Mouse (Mus musculus) midbrain, embryonic 11.5 days (tissue): ENCODE measurements around the gene Slc12a3. TPM values are rescaled to one million over a fixed set of nuclear protein-coding genes. Genes with fewer than 3 reads are reported as not detected.

ENCODE experiments used
- ATAC-seq: fragments of 200-750 bp; cut with Nextera tagmentation; 2 replicates; pipeline ENCODE4 v1.8.0; 2017; ENCODE audit warnings: moderate TSS enrichment, moderate library complexity; ENCODE audit not compliant: low FRiP score
- DNase-seq: peaks from one replicate; pipeline ENCODE4 v3.0.0; 2015; ENCODE audit warnings: low spot score; ENCODE audit errors: missing footprints
- H3K27ac ChIP-seq: fragments of 300-500 bp; sonication (generic); 2 replicates; pipeline ENCODE4 v1.5.1; 2014; ENCODE audit warnings: low read depth, low read length
- H3K27me3 ChIP-seq: fragments of 300-500 bp; sonication (generic); 2 replicates; pipeline ENCODE4 v1.6.1; 2014; ENCODE audit warnings: mild to moderate bottlenecking, low read length, moderate library complexity, mixed read lengths; ENCODE audit not compliant: control insufficient read depth, insufficient read depth
- H3K36me3 ChIP-seq: fragments of 300-500 bp; sonication (generic); 2 replicates; pipeline ENCODE4 v1.6.1; 2014; ENCODE audit warnings: mild to moderate bottlenecking, low read length, moderate library complexity, mixed read lengths; ENCODE audit not compliant: control insufficient read depth, insufficient read depth
- H3K4me1 ChIP-seq: fragments of 300-500 bp; sonication (generic); 2 replicates; pipeline ENCODE4 v1.6.1; 2014; ENCODE audit warnings: low read length; ENCODE audit not compliant: control insufficient read depth, insufficient read depth
- H3K4me2 ChIP-seq: fragments of 300-500 bp; sonication (generic); 2 replicates; pipeline ENCODE4 v1.6.1; 2014; ENCODE audit warnings: mild to moderate bottlenecking, moderate library complexity
- H3K4me3 ChIP-seq: fragments of 300-500 bp; sonication (generic); 2 replicates; pipeline ENCODE4 v1.5.1; 2014; ENCODE audit warnings: low read depth, low read length
- H3K9ac ChIP-seq: fragments of 300-500 bp; sonication (generic); 2 replicates; pipeline ENCODE4 v1.6.1; 2014; ENCODE audit warnings: low read length
- H3K9me3 ChIP-seq: fragments of 300-500 bp; sonication (generic); 2 replicates; pipeline ENCODE4 v1.6.1; 2016; ENCODE audit warnings: low read length; ENCODE audit not compliant: control insufficient read depth
- WGBS: fragments of 180-500 bp; shearing (Covaris S2); extraction: QIAGEN DNeasy Blood & Tissue Kit; methylation state at CpG from one replicate; pipeline ENCODE4 v1.1.7; 2014; 5-methylcytosine and 5-hydroxymethylcytosine counted together
- polyA plus RNA-seq: library from polyadenylated mRNA; unstranded; fragments of >200 nt; fragmentation: Nextera tagmentation; extraction: Ambion mirVana; gene quantifications from 2 replicates; pipeline ENCODE4 v1.2.1, GENCODE M21; 2014

Gene Slc12a3
- polyA plus RNA-seq, 1 experiment from 2014 or later = not detected

DNA sequence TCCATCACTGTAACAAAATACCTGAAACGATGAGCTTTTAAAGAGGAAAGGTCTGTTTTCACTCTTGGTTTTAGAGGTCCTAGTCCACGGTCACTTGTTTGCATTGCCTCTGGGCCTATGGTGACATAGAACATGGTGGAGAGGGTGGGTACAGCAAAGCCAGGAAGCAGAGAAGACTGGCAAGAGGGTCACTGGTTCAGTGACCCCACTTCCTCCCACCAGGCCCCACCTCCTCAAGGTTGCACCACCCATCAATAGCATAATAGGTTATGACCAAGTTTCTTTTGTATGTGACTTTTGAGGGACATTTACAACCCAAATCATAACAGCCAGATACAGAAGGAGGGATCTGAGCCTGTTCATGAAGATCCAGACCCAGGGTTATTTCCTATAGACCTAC lies 47.6 kb downstream of the Slc12a3 start:
- Histone ChIP-seq H3K27me3 (no peaks in the 10 kb centered on the region), H3K4me3 (no peak overlapping the region), H3K36me3 (no peaks in the 10 kb centered on the region), H3K27ac (no peak overlapping the region), H3K4me2 (no peak overlapping the region), H3K9me3 (no peaks in the 10 kb centered on the region), H3K4me1 (no peaks in the 10 kb centered on the region), H3K9ac (no peak overlapping the region)
- no peak for DNase-seq
- whole genome bisulfite sequencing = 98% methylated on average over 2 of the region's 2 CpGs
- no peak for ATAC-seq

DNA sequence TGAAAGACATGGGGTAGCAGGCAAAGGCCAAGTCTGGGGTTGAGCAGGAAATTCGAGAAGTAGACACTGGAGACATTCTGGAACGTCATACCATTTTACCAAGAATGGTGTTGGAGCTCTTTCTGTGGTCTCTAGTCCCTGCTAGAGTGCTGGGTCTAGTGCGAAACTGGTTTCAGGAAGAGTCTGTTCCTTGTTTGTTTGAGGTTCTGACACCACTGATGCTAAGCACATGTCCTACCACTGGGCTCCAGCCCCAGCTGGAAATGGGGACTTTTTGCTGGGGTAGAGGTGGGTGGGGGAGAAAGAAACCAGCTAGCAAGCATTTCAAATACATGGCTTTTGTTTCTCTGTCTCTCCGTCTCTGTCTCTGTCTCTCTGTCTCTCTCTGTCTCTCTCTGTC lies 48.0 kb downstream of the Slc12a3 start:
- no peak for DNase-seq
- Histone ChIP-seq H3K4me1 (no peaks in the 10 kb centered on the region), H3K9me3 (no peaks in the 10 kb centered on the region), H3K4me2 (no peak overlapping the region), H3K36me3 (no peaks in the 10 kb centered on the region), H3K9ac (no peak overlapping the region), H3K27ac (no peak overlapping the region), H3K4me3 (no peak overlapping the region), H3K27me3 (no peaks in the 10 kb centered on the region)
- WGBS = 85% methylated on average over 4 of the region's 4 CpGs
- no peak for ATAC-seq

DNA sequence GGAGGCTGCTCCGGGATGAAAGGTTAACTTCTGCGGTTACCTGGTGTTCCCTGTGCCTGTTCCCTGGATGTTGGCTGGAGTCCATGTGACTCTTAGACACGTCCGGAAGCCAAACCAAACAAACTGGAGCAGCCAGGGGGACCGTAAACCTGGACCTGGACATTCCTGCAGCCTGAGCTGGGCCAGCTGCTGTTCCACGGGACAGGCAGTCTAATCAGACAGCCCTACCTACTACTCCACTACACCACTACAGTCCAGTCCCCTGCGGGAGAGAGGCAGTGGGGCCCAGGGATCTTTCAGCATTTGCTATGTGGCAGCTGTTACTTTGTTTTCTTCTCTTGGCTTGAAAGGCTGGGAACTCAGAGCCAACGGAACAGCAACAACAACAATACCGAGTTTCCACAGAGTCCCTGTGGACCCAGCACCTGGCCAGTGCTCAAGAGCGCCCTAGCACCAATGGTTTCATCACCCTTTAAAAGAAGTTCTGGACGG lies 48.8 kb downstream of the Slc12a3 start:
- 79% methylated on average over 11 of the region's 11 CpGs for WGBS
- DNase-seq (no peak), ATAC-seq (no peak)
- Histone ChIP-seq H3K9ac (no peak overlapping the region), H3K4me1 (no peaks in the 10 kb centered on the region), H3K4me2 (no peak overlapping the region), H3K36me3 (no peaks in the 10 kb centered on the region), H3K27me3 (no peaks in the 10 kb centered on the region), H3K9me3 (no peaks in the 10 kb centered on the region), H3K4me3 (no peak overlapping the region), H3K27ac (no peak overlapping the region)

DNA sequence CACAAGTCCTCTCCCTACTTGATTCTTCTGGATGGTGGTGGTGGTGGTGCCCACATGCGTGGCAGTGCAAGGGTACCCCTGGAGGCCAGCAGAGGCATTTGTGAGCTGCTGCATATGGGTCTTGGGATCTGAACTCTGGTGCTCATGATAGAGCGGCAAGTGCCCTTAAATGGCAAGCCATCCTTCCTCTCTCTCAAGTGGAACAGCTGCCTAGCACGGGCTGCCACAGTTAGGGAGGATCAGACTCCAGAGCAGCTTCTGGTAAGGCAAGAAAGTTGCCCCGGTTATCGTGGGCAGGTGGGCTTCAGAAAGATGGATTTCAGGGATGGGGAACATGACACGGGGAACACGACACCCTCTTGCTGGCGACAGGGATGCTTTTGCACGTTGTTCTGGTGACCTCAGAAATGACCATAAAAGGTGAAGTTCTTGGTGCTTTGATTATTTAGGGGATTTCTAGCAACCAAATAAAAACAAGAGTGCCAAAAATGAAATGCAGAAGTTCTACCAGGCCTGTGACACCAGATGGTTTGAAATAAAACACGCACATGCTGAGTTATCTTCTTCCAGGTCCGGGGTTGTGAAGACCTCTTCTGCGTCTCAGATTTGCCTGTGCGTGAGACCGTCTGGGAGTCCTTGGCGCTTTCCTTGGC lies 49.9 kb downstream of the Slc12a3 start:
- no peak for ATAC-seq
- Histone ChIP-seq H3K9ac (no peak overlapping the region), H3K4me2 (no peak overlapping the region), H3K36me3 (no peaks in the 10 kb centered on the region), H3K27me3 (no peaks in the 10 kb centered on the region), H3K27ac (no peak overlapping the region), H3K4me3 (no peak overlapping the region), H3K9me3 (no peaks in the 10 kb centered on the region), H3K4me1 (no peaks in the 10 kb centered on the region)
- no peak for DNase-seq
- WGBS = 93% methylated on average over 15 of the region's 15 CpGs

DNA sequence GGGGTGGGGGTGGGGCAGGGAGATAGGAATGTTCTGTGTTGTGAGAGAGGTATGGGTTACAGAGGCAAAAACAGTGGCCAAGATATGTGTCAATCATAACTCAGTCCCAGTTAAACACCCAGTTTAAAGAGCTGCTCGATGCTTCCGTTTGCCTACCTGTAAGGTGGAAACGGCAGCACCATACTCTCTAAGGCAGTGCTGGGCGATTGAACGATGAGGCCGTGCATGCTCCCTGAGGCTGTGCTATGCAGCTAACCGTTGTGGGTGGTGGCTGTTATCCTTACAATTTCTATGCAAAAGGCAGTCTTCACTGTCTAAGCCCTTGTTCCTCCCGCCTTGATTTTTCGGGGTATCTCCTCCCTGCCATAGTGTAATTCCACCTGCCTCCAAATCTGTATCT lies 50.7 kb downstream of the Slc12a3 start:
- Histone ChIP-seq H3K27me3 (no peaks in the 10 kb centered on the region), H3K4me3 (no peak overlapping the region), H3K27ac (no peak overlapping the region), H3K4me1 (no peaks in the 10 kb centered on the region), H3K9ac (no peak overlapping the region), H3K9me3 (no peaks in the 10 kb centered on the region), H3K4me2 (no peak overlapping the region), H3K36me3 (no peaks in the 10 kb centered on the region)
- DNase-seq (no peak), ATAC-seq (no peak)
- WGBS = 89% methylated on average over 9 of the region's 9 CpGs

DNA sequence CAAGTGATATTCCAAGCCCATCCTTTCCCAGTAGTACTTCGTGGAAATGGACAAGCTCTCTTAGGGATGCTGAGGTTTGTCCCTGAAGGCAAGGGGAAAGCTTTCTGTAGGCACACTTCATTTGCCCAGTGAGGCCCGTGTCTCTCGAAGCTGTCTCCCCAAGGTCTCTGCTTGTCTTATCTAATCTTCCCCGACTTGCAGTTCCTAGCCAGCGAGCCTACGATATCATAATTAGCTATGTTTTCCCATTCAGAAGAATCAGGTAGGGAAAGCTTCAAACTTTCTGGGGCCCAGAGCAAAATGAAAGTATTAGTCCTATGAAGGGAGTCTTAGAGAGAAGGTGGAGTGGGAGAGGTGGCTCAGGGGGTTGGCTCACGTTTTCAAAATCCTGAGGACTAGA lies 55.2 kb downstream of the Slc12a3 start:
- Histone ChIP-seq H3K4me3 (no peak overlapping the region), H3K9me3 (no peaks in the 10 kb centered on the region), H3K4me2 (no peak overlapping the region), H3K27me3 (no peaks in the 10 kb centered on the region), H3K27ac (no peak overlapping the region), H3K9ac (no peak overlapping the region), H3K36me3 (no peaks in the 10 kb centered on the region), H3K4me1 (peaks cover 6% of the 10 kb centered on the region)
- WGBS = 90% methylated on average over 7 of the region's 7 CpGs
- ATAC-seq (no peak), DNase-seq (no peak)

DNA sequence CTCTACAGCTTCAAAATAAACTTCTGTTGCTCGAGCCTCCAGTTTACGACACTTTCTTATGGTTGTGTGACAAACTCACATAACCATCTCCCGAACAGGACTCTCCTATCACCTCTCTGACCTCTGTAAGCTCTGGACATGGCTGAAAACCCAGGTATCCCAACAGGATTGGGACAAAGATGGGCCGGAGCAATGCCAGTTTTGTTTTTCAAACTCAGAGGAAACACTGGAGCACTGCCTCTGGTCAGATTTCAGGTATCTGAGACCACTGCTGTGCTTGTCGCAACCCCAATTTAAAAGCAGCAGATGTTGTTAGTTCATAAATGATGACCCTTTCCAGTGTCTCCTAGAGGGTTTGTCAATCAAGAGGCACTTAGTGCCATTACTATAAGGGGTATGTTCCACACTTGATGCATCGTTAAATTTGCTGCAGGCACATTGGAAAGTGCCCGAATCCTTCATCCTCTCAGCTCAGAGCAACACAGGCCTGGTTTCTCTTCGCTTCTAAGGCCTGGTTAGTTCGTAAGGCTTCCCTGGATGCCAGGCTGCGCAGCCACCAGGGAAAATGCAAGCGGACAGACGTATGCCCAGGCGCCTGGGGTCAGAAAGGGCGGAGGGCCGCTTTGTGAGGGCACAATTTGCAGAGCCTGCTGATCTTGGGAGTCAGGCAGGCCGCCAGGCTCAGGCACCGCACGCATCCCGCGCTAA lies 56.7 kb downstream of the Slc12a3 start:
- Histone ChIP-seq H3K4me3 (peak overlapping the region; percentile 86), H3K27me3 (no peaks in the 10 kb centered on the region), H3K36me3 (peaks cover 8% of the 10 kb centered on the region; the same call in 1 of the 2 replicates), H3K4me1 (peaks cover 6% of the 10 kb centered on the region), H3K4me2 (peak overlapping the region; percentile 87), H3K27ac (peak overlapping the region; percentile 57), H3K9ac (peak overlapping the region; percentile 80), H3K9me3 (no peaks in the 10 kb centered on the region)
- DNase-seq = no peak
- 30% methylated on average over 20 of the region's 20 CpGs for WGBS
- ATAC-seq = no peak; the same call in 1 of the 2 replicates

DNA sequence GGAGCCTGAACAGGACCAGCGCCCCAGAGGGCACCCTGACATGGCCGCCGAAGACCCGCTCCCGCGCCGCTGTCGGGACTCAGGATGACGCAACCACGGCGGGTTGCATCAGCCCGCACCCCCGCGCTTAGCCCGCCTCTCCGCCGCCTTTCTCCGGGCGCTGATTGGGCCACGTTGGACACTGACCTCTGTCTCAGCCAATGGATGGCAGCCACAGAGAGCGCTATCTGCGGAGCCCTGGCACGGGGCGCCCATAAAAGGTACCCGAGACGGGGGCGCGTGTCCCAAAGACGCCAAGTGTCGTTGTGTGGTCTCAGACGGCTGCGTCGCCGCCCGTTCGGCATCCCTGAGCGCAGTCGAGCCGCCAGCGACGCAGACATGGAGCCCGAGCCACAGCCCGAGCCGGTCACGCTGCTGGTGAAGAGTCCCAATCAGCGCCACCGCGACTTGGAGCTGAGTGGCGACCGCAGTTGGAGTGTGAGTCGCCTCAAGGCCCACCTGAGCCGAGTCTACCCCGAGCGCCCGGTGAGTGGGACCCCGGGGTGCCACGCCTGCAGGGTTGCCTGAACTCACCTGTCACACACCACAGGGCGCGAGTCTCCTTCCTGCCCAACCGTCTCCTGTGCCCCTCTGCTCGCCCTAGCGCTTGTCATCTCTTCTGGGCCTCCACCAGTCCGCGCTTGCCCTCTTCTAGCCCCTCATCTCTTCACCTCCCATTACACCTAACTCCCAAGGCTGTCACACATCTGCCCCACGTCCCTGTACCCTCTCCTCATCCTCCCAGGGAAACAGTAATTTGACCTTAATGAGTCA lies 57.4 kb downstream of the Slc12a3 start, which contains the start of gene Herpud1:
Herpud1 (plus strand) TSS at position 225 of the 813 bp plus-strand sequence.
- H3K4me3 ChIP-seq = peak within 1 kb of the TSS; percentile 86
- H3K4me1 ChIP-seq = peaks cover 6% of the 10 kb centered on the region
- peak within 1 kb of the TSS; percentile 57 for H3K27ac ChIP-seq
- peak within 1 kb of the TSS; percentile 80 for H3K9ac ChIP-seq
- H3K9me3 ChIP-seq = no peaks in the 10 kb centered on the region
- ATAC-seq (peak; percentile 99), DNase-seq (peak; percentile 98)
- H3K36me3 ChIP-seq = peaks cover 14% of the 10 kb centered on the region
- WGBS = under 1% methylated on average over 63 of the region's 65 CpGs
- peak within 1 kb of the TSS; percentile 87 for H3K4me2 ChIP-seq
- no peaks in the 10 kb centered on the region for H3K27me3 ChIP-seq
